Mouse (Mus musculus): ENCODE data around the gene Ccnt1. TPM values are rescaled to one million over a fixed set of nuclear protein-coding genes. Genes with fewer than 3 reads are reported as not detected.
"Not testable (repeated sequence)": the region's sequence is repeated elsewhere in the genome, so short reads cannot be mapped to it uniquely, and the experiment has no call there.

Ccnt1 gene
- polyA plus RNA-seq, 1 experiment from 2014 or later = 56.0 TPM

- peak overlapping the region; percentile 94 for H3K9ac ChIP-seq (ENCODE audit: low read depth, low read length)
- peaks cover 28% of the 10 kb centered on the region for H3K36me3 ChIP-seq (ENCODE audit: control insufficient read depth, insufficient read depth, low read length)
- no peaks in the 10 kb centered on the region for H3K9me3 ChIP-seq (ENCODE audit: control insufficient read depth, low read length)
- no peak for ATAC-seq (replicated peaks; ENCODE audit: low FRiP score)
- 0 out of 2 replicates have a peak overlapping the region, but pooled peaks have one; percentile 19 for H3K27ac ChIP-seq (ENCODE audit: low read depth, low read length)
- no peak for DNase-seq (ENCODE audit: low spot score)
- 15% methylated on average over 5 of the region's 5 CpGs for WGBS
- peak overlapping the region; percentile 88 for H3K4me2 ChIP-seq
- H3K4me1 ChIP-seq (replicated peaks; ENCODE audit: control insufficient read depth, insufficient read depth, low read length) = peaks cover 7% of the 10 kb centered on the region
- H3K27me3 ChIP-seq (replicated peaks; ENCODE audit: control insufficient read depth, insufficient read depth, low read length) = no peaks in the 10 kb centered on the region
- H3K4me3 ChIP-seq (ENCODE audit: low read depth, low read length) = peak overlapping the region; percentile 91
Observed at GRCm38 (mm10) chr15:98532281-98532680, 38.4 kb downstream of the Ccnt1 start.

DNA sequence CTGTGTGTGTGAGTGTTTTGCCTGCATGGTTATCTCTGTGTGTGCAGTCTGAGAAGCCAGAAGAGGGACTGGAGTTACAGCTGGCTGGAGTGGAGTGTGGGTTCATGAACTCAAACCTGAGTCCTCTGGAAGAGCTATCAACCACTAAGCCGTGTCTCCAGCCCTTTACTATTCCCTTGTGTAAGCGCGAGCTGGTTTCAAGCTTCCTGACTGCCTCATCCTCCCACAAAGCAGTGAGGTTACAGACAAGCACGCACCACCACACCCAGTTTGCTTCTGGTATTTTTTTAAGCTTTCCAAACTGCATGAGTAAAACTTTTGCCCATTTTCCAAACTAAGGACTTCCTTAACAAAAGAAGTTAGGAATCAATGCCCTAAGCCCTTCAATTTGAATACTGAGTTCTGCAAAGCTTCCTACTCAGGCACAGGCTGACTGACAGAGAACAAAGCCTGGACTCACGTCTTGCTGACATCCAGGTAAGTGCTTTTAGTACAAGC is 42.6 kb downstream of the Ccnt1 start:
- no peak overlapping the region for H3K27ac ChIP-seq (ENCODE audit: low read depth, low read length)
- no peak for ATAC-seq (replicated peaks; ENCODE audit: low FRiP score)
- DNase-seq (ENCODE audit: low spot score) = no peak
- H3K27me3 ChIP-seq (replicated peaks; ENCODE audit: control insufficient read depth, insufficient read depth, low read length) = no peaks in the 10 kb centered on the region
- no peak overlapping the region for H3K4me2 ChIP-seq
- H3K4me3 ChIP-seq (ENCODE audit: low read depth, low read length) = no peak overlapping the region
- WGBS = 88% methylated on average over 5 of the region's 5 CpGs
- peaks cover 40% of the 10 kb centered on the region for H3K36me3 ChIP-seq (ENCODE audit: control insufficient read depth, insufficient read depth, low read length)
- peaks cover 13% of the 10 kb centered on the region for H3K4me1 ChIP-seq (replicated peaks; ENCODE audit: control insufficient read depth, insufficient read depth, low read length)
- H3K9me3 ChIP-seq (ENCODE audit: control insufficient read depth, low read length) = no peaks in the 10 kb centered on the region
- H3K9ac ChIP-seq (ENCODE audit: low read depth, low read length) = no peak overlapping the region

DNA sequence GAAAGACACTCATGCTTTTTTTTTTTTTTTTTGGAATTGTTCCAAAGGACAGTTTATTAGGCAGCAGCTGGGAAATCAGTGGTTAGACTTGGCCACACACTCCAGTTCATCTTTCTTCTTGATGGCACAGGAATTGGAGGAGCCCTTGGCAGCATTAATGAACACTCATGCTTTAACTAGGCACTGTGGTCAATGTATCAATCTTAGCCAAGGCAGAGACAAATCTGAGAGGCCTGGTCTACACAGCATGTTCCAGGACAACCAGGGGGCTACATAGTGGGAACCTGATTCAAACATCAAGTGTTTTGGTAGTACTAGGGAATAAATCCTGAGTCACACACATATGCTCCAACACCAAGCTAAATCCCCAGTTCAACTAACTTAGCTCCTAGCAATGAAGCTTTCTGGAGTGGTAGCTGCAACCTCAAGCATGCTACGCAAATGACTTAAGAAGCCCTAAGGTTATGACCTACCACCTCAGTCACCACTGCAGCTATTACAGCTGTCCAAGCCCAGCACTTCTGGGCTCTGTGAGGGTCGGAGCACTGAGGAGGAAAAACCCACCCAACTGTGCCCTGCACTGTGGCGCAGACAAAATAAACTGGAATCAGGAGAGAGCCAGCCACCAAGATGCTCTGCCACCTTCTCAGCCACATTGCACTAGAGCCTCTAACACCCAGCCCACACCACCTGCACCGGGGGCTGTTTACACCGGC is 43.5 kb downstream of the Ccnt1 start:
- H3K9me3 ChIP-seq (ENCODE audit: control insufficient read depth, low read length) = no peaks in the 10 kb centered on the region
- 93% methylated on average over 5 of the region's 5 CpGs for WGBS

GRCm38 (mm10) chr15:98526057-98526456 is 44.7 kb downstream of the Ccnt1 start:
- Histone ChIP-seq H3K4me2 (no peak overlapping the region), H3K4me1 (replicated peaks; ENCODE audit: control insufficient read depth, insufficient read depth, low read length) (0 out of 2 replicates have a peak, but pooled peaks cover 6% of the 10 kb centered on the region), H3K9ac (ENCODE audit: low read depth, low read length) (no peak overlapping the region), H3K27ac (ENCODE audit: low read depth, low read length) (no peak overlapping the region), H3K36me3 (ENCODE audit: control insufficient read depth, insufficient read depth, low read length) (peaks cover 50% of the 10 kb centered on the region), H3K27me3 (replicated peaks; ENCODE audit: control insufficient read depth, insufficient read depth, low read length) (no peaks in the 10 kb centered on the region), H3K4me3 (ENCODE audit: low read depth, low read length) (no peak overlapping the region), H3K9me3 (ENCODE audit: control insufficient read depth, low read length) (no peaks in the 10 kb centered on the region)
- peak; percentile 68; the same call in 1 of the 2 replicates for ATAC-seq (replicated peaks; ENCODE audit: low FRiP score)
- DNase-seq (ENCODE audit: low spot score) = no peak
- 74% methylated on average over 5 of the region's 5 CpGs for WGBS

More for the DNA sequence above, 43.5 kb downstream of the Ccnt1 start:
- H3K9ac ChIP-seq (ENCODE audit: low read depth, low read length) = no peak overlapping the region
- DNase-seq (ENCODE audit: low spot score) = peak; percentile 30
- no peak overlapping the region for H3K27ac ChIP-seq (ENCODE audit: low read depth, low read length)
- peaks cover 47% of the 10 kb centered on the region for H3K36me3 ChIP-seq (ENCODE audit: control insufficient read depth, insufficient read depth, low read length)
- ATAC-seq (replicated peaks; ENCODE audit: low FRiP score) = no peak
- no peak overlapping the region for H3K4me3 ChIP-seq (ENCODE audit: low read depth, low read length)
- peaks cover 11% of the 10 kb centered on the region for H3K4me1 ChIP-seq (replicated peaks; ENCODE audit: control insufficient read depth, insufficient read depth, low read length)
- no peaks in the 10 kb centered on the region for H3K27me3 ChIP-seq (replicated peaks; ENCODE audit: control insufficient read depth, insufficient read depth, low read length)
- no peak overlapping the region for H3K4me2 ChIP-seq

DNA sequence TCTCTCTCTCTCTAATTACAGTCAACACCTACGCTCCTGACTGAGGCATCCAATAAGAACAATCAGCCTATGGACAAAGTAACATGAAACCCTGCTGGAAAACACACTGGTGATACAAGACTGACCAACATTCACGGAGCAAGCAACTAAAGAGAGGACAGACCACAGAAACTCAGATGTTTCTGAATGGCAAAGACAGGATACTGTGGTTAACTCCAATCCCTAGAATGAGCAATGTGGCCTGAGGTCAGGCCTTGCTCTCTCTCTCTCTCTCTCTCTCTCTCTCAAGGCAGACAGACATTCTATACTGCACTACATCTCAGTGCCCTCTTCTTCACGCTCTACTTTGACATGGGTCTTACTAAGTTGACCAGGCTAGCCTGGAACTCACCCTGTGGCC is 49.5 kb downstream of the Ccnt1 start:
- H3K36me3 ChIP-seq (ENCODE audit: control insufficient read depth, insufficient read depth, low read length) = peaks cover 44% of the 10 kb centered on the region
- H3K4me2 ChIP-seq = no peak overlapping the region
- WGBS = 93% methylated on average over 3 of the region's 3 CpGs
- H3K9me3 ChIP-seq (ENCODE audit: control insufficient read depth, low read length) = no peaks in the 10 kb centered on the region
- H3K27ac ChIP-seq (ENCODE audit: low read depth, low read length) = no peak overlapping the region
- H3K4me3 ChIP-seq (ENCODE audit: low read depth, low read length) = no peak overlapping the region
- ATAC-seq (replicated peaks; ENCODE audit: low FRiP score) (no peak), DNase-seq (ENCODE audit: low spot score) (no peak)
- 0 out of 2 replicates have a peak, but pooled peaks cover 3% of the 10 kb centered on the region for H3K4me1 ChIP-seq (replicated peaks; ENCODE audit: control insufficient read depth, insufficient read depth, low read length)
- no peak overlapping the region for H3K9ac ChIP-seq (ENCODE audit: low read depth, low read length)
- H3K27me3 ChIP-seq (replicated peaks; ENCODE audit: control insufficient read depth, insufficient read depth, low read length) = no peaks in the 10 kb centered on the region

DNA sequence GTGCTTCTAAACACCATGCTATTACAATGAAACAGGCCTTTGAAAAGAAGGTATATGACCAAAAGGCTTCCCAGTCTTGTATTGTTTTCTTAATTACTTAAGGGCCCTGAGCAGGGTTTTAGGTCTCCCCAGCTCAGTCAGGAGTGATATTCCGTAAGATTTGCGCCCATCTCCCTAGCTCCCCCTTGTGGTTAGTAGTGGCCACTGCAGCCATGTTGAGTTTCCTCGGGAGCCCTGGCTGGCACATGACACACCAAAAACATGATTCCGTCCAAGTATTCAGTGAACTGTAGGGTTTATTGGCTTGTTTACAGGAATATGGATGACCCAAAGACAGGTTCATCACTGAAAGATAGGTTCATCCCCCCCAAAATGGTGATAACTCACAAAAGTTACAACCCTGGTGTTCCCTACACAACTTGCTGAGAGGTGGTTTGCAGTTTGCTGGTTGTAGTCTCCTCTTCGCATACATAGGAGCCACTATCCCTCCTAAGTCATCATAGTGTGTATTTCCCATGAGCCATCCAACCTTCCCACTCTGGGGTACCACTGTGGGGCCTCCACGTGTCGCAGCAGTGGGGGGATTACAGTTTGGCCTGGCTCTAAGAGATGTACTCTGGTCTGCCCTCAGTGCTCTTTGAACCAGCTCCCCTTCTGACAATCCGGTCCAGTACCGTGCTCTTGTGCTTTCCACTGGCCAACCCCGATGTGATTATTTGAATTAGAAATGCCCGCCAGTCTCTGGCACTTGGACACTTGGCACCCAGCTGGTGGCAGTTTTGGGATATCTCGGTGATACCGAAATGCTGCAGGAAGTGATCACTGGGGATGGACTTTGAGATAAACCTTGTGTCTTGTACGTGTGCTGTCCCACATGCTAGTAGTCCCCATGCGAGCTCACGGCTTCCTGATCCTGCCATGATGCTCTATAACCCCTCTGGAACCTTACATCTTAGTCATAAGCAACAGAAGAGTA is 53.1 kb downstream of the Ccnt1 start:
- 61% methylated on average over 16 of the region's 16 CpGs for WGBS
- peak; percentile 57 for DNase-seq (ENCODE audit: low spot score)
- Histone ChIP-seq H3K27ac (ENCODE audit: low read depth, low read length) (no peak overlapping the region), H3K36me3 (ENCODE audit: control insufficient read depth, insufficient read depth, low read length) (peaks cover 32% of the 10 kb centered on the region), H3K9ac (ENCODE audit: low read depth, low read length) (no peak overlapping the region), H3K9me3 (ENCODE audit: control insufficient read depth, low read length) (no peaks in the 10 kb centered on the region), H3K4me1 (replicated peaks; ENCODE audit: control insufficient read depth, insufficient read depth, low read length) (no peaks in the 10 kb centered on the region), H3K27me3 (replicated peaks; ENCODE audit: control insufficient read depth, insufficient read depth, low read length) (no peaks in the 10 kb centered on the region), H3K4me3 (ENCODE audit: low read depth, low read length) (no peak overlapping the region), H3K4me2 (no peak overlapping the region)
- ATAC-seq (replicated peaks; ENCODE audit: low FRiP score) = peak; percentile 48; the same call in 1 of the 2 replicates

DNA sequence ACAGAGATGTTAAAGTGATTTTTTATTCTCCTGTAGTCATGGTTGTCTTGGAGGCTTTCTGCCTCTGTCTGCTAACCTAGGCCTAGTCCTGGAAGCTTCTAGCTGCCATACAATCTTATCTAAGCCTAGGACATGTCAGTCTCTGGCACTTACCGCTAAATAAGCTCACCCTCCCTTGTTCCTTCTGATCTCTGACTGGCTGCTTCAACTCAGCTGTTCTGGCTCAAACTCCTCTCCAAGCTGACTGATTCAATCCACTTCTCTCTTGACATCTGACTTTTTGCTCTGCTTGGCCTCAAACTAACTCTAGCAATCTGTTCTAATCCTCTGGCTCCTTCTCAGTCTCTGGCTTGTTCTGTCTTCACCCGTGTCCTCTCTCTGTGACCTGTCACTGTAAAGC is 55.9 kb downstream of the Ccnt1 start:
- WGBS = 54% methylated on average over 2 of the region's 2 CpGs
- not testable (repeated sequence) for ATAC-seq (replicated peaks; ENCODE audit: low FRiP score); H3K27ac ChIP-seq (ENCODE audit: low read depth, low read length); H3K4me3 ChIP-seq (ENCODE audit: low read depth, low read length); H3K27me3 ChIP-seq (replicated peaks; ENCODE audit: control insufficient read depth, insufficient read depth, low read length); H3K9ac ChIP-seq (ENCODE audit: low read depth, low read length); DNase-seq (ENCODE audit: low spot score); H3K4me1 ChIP-seq (replicated peaks; ENCODE audit: control insufficient read depth, insufficient read depth, low read length); H3K9me3 ChIP-seq (ENCODE audit: control insufficient read depth, low read length); H3K4me2 ChIP-seq
- peaks cover 12% of the 10 kb centered on the region; the same call in 1 of the 2 replicates for H3K36me3 ChIP-seq (ENCODE audit: control insufficient read depth, insufficient read depth, low read length)

DNA sequence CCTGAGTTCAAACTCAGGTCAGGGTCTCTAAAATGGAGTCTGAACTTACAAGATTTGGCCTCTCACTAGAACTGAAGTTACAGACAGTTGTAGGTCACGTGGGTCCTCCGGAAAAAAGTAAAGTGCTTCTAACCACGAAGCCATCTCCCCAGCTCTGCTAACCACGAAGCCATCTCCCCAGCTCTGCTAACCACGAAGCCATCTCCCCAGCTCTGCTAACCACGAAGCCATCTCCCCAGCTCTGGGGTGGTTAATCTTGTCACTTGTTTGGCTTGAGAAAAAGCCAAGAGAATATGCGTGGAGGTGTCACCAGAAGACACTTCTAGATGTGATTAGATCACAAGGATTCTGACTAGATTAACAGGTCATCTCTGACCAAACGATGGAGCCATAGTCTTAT is 56.6 kb downstream of the Ccnt1 start:
- DNase-seq (ENCODE audit: low spot score) (no peak), ATAC-seq (replicated peaks; ENCODE audit: low FRiP score) (no peak)
- Histone ChIP-seq H3K27me3 (replicated peaks; ENCODE audit: control insufficient read depth, insufficient read depth, low read length) (no peaks in the 10 kb centered on the region), H3K4me3 (ENCODE audit: low read depth, low read length) (no peak overlapping the region), H3K4me1 (replicated peaks; ENCODE audit: control insufficient read depth, insufficient read depth, low read length) (peaks cover 6% of the 10 kb centered on the region; the same call in 1 of the 2 replicates), H3K9me3 (ENCODE audit: control insufficient read depth, low read length) (no peaks in the 10 kb centered on the region), H3K9ac (ENCODE audit: low read depth, low read length) (no peak overlapping the region), H3K4me2 (no peak overlapping the region), H3K27ac (ENCODE audit: low read depth, low read length) (no peak overlapping the region), H3K36me3 (ENCODE audit: control insufficient read depth, insufficient read depth, low read length) (peaks cover 8% of the 10 kb centered on the region; the same call in 1 of the 2 replicates)
- WGBS = 45% methylated on average over 8 of the region's 8 CpGs
